Mouse (Mus musculus) G1E (cell line): ENCODE data around the gene Usp24.

Source experiments
- CTCF ChIP-seq: IDR thresholded peaks from 2 replicates; pipeline ENCODE4 v1.5.1; 2012; ENCODE audit warnings: low read depth, low read length, inconsistent platforms, mixed read lengths
- GATA1 ChIP-seq: IDR thresholded peaks from 2 replicates; pipeline ENCODE4 v1.6.1; 2012; ENCODE audit warnings: borderline replicate concordance, low read length, inconsistent platforms, mixed read lengths
- GATA2 ChIP-seq: IDR thresholded peaks from 2 replicates; pipeline ENCODE4 v1.6.1; 2012; ENCODE audit warnings: low read depth, low read length, inconsistent platforms, borderline replicate concordance
- TAL1 ChIP-seq: conservative IDR thresholded peaks from 2 replicates; pipeline ENCODE4 v1.6.1; 2012; ENCODE audit warnings: low read depth, low read length, inconsistent platforms, mixed read lengths

DNA sequence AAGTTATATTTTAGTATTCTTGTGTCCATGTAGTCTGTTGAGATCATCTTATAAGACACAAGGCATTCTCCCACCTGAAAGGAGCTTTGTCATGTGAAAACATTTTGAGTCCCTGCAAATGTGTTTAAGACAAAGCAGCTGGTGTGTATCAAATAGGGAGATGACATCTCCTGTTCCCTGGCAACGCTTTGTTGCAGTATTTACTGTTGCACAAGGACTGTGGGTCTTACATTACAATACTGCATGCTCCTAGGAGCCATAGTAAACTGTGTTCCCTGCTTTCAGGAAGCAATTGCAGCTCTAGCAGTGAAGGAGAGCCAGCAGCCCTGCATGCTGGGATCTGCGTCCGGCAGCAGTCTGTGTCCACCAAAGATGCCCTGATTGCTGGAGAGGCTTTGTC is 73.9 kb downstream of the Usp24 start:
- TF ChIP-seq CTCF = no peak
- TF ChIP-seq GATA1 = no peak
- no peak for TF ChIP-seq GATA2
- no peak for TF ChIP-seq TAL1
